Mouse (Mus musculus) hindbrain, embryonic 11.5 days (tissue): ENCODE results near the gene Speer4c. TPM values are rescaled to one million over a fixed set of nuclear protein-coding genes. Genes with fewer than 3 reads are reported as not detected.
"Not testable (repeated sequence)": the region's sequence is repeated elsewhere in the genome, so short reads cannot be mapped to it uniquely, and the experiment has no call there.

Source experiments
- ATAC-seq: fragments of 200-750 bp; cut with Nextera tagmentation; 2 replicates; pipeline ENCODE4 v1.8.0; 2017; ENCODE audit warnings: mild to moderate bottlenecking, moderate TSS enrichment, moderate library complexity; ENCODE audit not compliant: low FRiP score
- DNase-seq: peaks from one replicate; pipeline ENCODE4 v3.0.0-alpha.2; 2015; ENCODE audit warnings: low spot score
- H3K27ac ChIP-seq: fragments of 300-500 bp; sonication (generic); 2 replicates; pipeline ENCODE4 v1.5.1; 2014; ENCODE audit warnings: mild to moderate bottlenecking, low read depth, low read length
- H3K27me3 ChIP-seq: fragments of 300-500 bp; sonication (generic); 2 replicates; pipeline ENCODE4 v1.6.1; 2014; ENCODE audit warnings: mild to moderate bottlenecking, low read length, moderate library complexity, mixed read lengths; ENCODE audit not compliant: control insufficient read depth, insufficient read depth
- H3K36me3 ChIP-seq: fragments of 300-500 bp; sonication (generic); 2 replicates; pipeline ENCODE4 v1.6.1; 2014; ENCODE audit warnings: mild to moderate bottlenecking, low read length, moderate library complexity, mixed read lengths; ENCODE audit not compliant: control insufficient read depth, insufficient read depth
- H3K4me1 ChIP-seq: fragments of 300-500 bp; sonication (generic); replicated peaks from 2 replicates; pipeline ENCODE4 v1.6.1; 2014; ENCODE audit warnings: low read length, mixed read lengths; ENCODE audit not compliant: control insufficient read depth, insufficient read depth
- H3K4me2 ChIP-seq: fragments of 300-500 bp; sonication (generic); replicated peaks from 2 replicates; pipeline ENCODE4 v1.6.1; 2014; ENCODE audit warnings: mild to moderate bottlenecking, low read depth, low read length
- H3K4me3 ChIP-seq: fragments of 300-500 bp; sonication (generic); 2 replicates; pipeline ENCODE4 v1.5.1; 2014; ENCODE audit warnings: low read depth, low read length
- H3K9ac ChIP-seq: fragments of 300-500 bp; sonication (generic); 2 replicates; pipeline ENCODE4 v1.6.1; 2014; ENCODE audit warnings: low read depth, low read length
- H3K9me3 ChIP-seq: fragments of 300-500 bp; sonication (generic); 2 replicates; pipeline ENCODE4 v1.6.1; 2016; ENCODE audit warnings: low read length; ENCODE audit not compliant: control insufficient read depth
- WGBS: fragments of 180-500 bp; shearing (Covaris S2); extraction: QIAGEN DNeasy Blood & Tissue Kit; methylation state at CpG from one replicate; pipeline ENCODE4 v1.1.7; 2014; 5-methylcytosine and 5-hydroxymethylcytosine counted together
- polyA plus RNA-seq: library from polyadenylated mRNA; unstranded; fragments of >200 nt; fragmentation: Nextera tagmentation; extraction: Ambion mirVana; gene quantifications from 2 replicates; pipeline ENCODE4 v1.2.1, GENCODE M21; 2014

Gene Speer4c
- polyA plus RNA-seq, 1 experiment from 2014 or later, result not detected

GRCm38 (mm10) chr5:15663847-15664246 lies 50.2 kb downstream of the Speer4c start:
- not testable (repeated sequence) for H3K4me2 ChIP-seq, H3K9me3 ChIP-seq, H3K27me3 ChIP-seq, H3K36me3 ChIP-seq, ATAC-seq, H3K27ac ChIP-seq, H3K4me1 ChIP-seq, H3K4me3 ChIP-seq, DNase-seq, H3K9ac ChIP-seq
- WGBS, result 76% methylated on average over 7 of the region's 7 CpGs

Other genes with a start within 250 kb of the Speer4c start
- gene Gm21149, start 237.7 kb downstream of the Speer4c start, polyA plus RNA-seq, result not detected in 2 replicates
- not detected in 2 replicates for gene Gm21190, start 185.0 kb downstream of the Speer4c start, polyA plus RNA-seq
- gene Gm21083, start 136.9 kb downstream of the Speer4c start, polyA plus RNA-seq, result not detected in 2 replicates
- not detected in 2 replicates for gene Speer4d, start 95.2 kb downstream of the Speer4c start, polyA plus RNA-seq
- not detected in 2 replicates for gene 4930572O03Rik, start 57.2 kb downstream of the Speer4c start, polyA plus RNA-seq
- 24.9 and 26.5 TPM in 2 replicates for gene Cacna2d1, start 220.4 kb upstream of the Speer4c start, polyA plus RNA-seq